In genomic region chr16:31876386-31876785, GRCm38 (mm10) we compare ENCODE assay signal across 11 mouse cellular contexts. TPM values are rescaled to one million over a fixed set of nuclear protein-coding genes. Genes with fewer than 3 reads are reported as not detected.
DNase-seq lines count a peak whose midpoint lies in the region.
"Had no signal": no experiment of that assay in that cellular context is flagged by ENCODE, and none has a peak within 500 bp of the region (broad histone marks: within the 10 kb centered on the region; RNA-seq: fewer than 3 reads in every experiment).

No protein-coding gene starts in this region.

- intact Hi-C loops in left cerebral cortex, postnatal 4 days (cut with DNase I), result no loop called here

- DNase-seq in cerebellum, adult 11 months, result peak; percentile 67
- DNase-seq in cerebellum, postnatal 10 days, result no peak
- peak; percentile 62 for DNase-seq in left cerebral cortex, adult 11 months (ENCODE audit: low spot score)
- no peak for DNase-seq in left cerebral cortex, postnatal 4 days
- DNase-seq in frontal cortex, postnatal 14 days (ENCODE audit: low spot score in 2 of 2), result peak; percentile 55 to 61
- DNase-seq in right cerebral cortex, postnatal 14 days, result peak; percentile 51
- DNase-seq in adrenal gland, adult 2 months, result no peak
- DNase-seq in lung, postnatal 25 days (ENCODE audit: low spot score), result no peak
- DNase-seq: thymus, postnatal 25 days had no signal

RNA-seq across cellular contexts. Expression of gene Meltf, which starts 2.2 kb away (rescaled TPM):
- under 1 TPM; 0.30 to 0.56 TPM for total RNA-seq in left cerebral cortex, postnatal 4 days (2021)
- not detected for total RNA-seq in adrenal gland, adult 2 months (2021)
- 0.02 and 0.04 TPM in 2 replicates for polyA plus RNA-seq in adrenal gland, adult 2 months (2012; rRNA removed)
- total RNA-seq: hematopoietic stem cell, adult 5-6 weeks had no signal
- polyA plus RNA-seq: kidney, embryonic 14.5 days had no signal

RNA-seq across cellular contexts. Expression of gene Pigz, which starts 57.3 kb away (rescaled TPM):
- 10 to 100 TPM in 1 of 2 experiments, 1 to 10 TPM in 1; 8.9 to 10.4 TPM for total RNA-seq in left cerebral cortex, postnatal 4 days (2021)
- total RNA-seq in adrenal gland, adult 2 months (2021), result 1 to 10 TPM in 1 of 2 experiments, under 1 TPM in 1; 0.35 to 1.3 TPM
- polyA plus RNA-seq in adrenal gland, adult 2 months (2012; rRNA removed), result 0.71 and 1.3 TPM in 2 replicates
- total RNA-seq: hematopoietic stem cell, adult 5-6 weeks had no signal

Comparison
In these comparisons a context has a peak if more than half of its experiments do, and no peak if none do; other contexts are left out.
1. DNase-seq: peak in cerebellum, adult 11 months (single experiment), left cerebral cortex, adult 11 months (single experiment), frontal cortex, postnatal 14 days (2 of 2) and right cerebral cortex, postnatal 14 days (single experiment); none in cerebellum, postnatal 10 days (0 of 2), left cerebral cortex, postnatal 4 days (single experiment), adrenal gland, adult 2 months (single experiment) and lung, postnatal 25 days (single experiment).
2. RNA of gene Pigz, which starts 57.3 kb away (total RNA-seq): 8.9 to 10.4 TPM in left cerebral cortex, postnatal 4 days; 0.35 to 1.3 TPM in adrenal gland, adult 2 months; every median in the first group is over 4 times any median in the second.